Mouse (Mus musculus) left cerebral cortex, postnatal 14 days (tissue): Measurements from ENCODE around the gene Dlg3. TPM values are rescaled to one million over a fixed set of nuclear protein-coding genes. Genes with fewer than 3 reads are reported as not detected.

Source experiments
- DNase-seq, 2 experiments: peaks; one replicate each; pipeline ENCODE4 v3.0.0; 2021 to 2022; ENCODE audit warnings: low spot score in 2 of 2, mixed read lengths in 1 of 2
- intact Hi-C: fragments of 180-260 bp; cut with DNase I; formaldehyde crosslinking; loops from one replicate; pipeline ENCODE4 v1.15.1; 2025
- total RNA-seq, 2 experiments: library from RNA; stranded (reverse); gene quantifications; 2 replicates each; pipeline ENCODE4 v1.2.3; 2021

The Dlg3 gene
- total RNA-seq, 2 experiments from 2014 or later = 153 to 158 TPM

DNA sequence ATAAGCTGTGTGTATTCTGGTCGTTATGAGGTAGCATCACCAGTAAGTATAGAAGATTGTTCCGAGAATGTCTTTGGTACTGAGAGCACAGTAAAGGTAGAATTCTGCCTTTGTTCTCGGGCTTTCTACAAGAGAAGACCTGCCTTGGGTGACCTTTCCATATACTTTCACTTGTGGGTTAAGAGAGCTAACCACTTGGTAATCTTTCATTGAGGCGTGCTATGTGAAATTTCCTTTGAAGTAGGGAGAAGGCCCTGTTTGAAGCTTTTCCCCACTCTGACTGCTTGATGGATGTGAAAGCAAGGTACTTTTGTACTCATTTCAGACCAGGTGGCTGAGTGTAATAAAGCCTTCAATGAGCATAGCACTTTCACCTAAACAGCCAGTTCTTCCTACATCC is 21.8 kb downstream of the Dlg3 start:
- intact Hi-C loops = no loop called here
- no peak for DNase-seq

- no peak for DNase-seq
- intact Hi-C loops = no loop called here
Observed at GRCm38 (mm10) chrX:100796041-100796740, 28.7 kb downstream of the Dlg3 start.

DNA sequence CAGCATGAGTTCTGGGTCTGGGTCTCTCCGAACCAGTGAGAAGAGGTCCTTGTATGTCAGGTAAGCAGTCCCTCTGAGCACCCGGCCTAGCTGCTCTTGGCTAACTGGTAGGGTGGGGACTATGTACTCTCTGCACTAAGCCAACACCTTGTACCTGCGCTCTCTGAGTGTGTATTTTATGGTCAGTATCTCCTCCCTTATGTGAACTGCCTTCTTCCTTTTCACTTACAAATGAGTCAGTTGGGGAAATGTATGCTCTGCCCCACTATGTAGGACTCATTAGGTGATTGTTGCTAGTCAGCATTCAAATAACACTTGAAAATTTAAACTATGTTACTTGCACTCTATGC is 29.2 kb downstream of the Dlg3 start:
- intact Hi-C loops = no loop called here
- DNase-seq = no peak

- intact Hi-C loops = no loop called here
- no peak for DNase-seq
Observed at GRCm38 (mm10) chrX:100797370-100797769, 29.8 kb downstream of the Dlg3 start.

DNA sequence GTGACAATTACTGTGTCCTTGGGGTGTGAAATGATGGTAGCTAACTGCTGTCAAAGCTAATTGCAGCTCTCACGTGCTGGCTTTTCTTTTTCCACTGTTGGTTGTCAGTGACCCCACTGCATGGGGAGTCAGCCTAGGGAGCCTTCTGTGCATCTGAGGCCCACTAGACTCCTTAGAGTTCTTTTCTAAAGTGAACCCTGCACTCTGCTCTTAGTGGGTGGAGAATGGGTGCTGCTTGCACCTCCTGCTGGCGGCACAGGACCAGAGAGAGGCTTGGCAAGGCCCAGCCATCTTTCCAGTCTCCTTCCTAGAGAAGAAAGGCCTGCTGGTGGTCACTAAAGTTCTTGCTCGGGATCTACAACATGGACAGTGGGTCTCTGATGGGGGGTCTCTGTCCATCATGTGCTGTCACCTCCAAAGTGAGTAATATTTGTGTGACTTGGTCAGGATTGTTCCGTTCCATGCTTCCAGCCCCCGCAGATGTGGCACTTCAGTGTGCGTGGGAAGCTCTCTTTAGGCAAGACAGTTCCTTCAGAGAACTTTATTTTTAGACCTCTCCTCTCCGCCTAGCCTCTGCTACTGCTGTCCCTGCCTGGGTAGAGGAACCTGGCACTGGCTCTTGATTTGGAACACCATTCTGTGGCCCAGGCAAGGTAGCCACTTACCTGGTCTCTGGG is 30.5 kb downstream of the Dlg3 start:
- DNase-seq = peak; percentile 36 to 61
- intact Hi-C loops = no loop called here

- no peak for DNase-seq
- intact Hi-C loops = no loop called here
Observed at GRCm38 (mm10) chrX:100800643-100801042, 33.1 kb downstream of the Dlg3 start.

- intact Hi-C loops = no loop called here
- DNase-seq = no peak
Observed at GRCm38 (mm10) chrX:100802034-100802433, 34.5 kb downstream of the Dlg3 start.

GRCm38 (mm10) chrX:100811129-100811528 is 43.6 kb downstream of the Dlg3 start:
- intact Hi-C loops = no loop called here
- no peak for DNase-seq

DNA sequence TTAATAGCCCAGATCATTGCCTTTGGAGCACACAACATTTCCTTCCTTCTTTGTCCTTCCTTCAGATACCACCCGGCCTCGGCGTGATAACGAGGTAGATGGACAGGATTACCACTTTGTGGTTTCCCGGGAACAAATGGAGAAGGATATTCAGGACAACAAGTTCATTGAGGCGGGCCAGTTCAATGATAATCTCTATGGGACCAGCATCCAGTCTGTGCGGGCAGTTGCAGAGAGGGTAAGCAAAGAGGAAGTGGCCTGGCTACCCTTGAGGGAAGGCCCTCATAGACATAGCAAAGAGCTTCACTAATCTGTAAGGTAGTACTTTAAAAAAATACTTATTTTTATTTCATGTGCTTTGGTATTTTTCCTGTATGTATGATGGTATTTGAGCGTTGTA is 46.6 kb downstream of the Dlg3 start:
- no peak for DNase-seq
- intact Hi-C loops = no loop called here

DNA sequence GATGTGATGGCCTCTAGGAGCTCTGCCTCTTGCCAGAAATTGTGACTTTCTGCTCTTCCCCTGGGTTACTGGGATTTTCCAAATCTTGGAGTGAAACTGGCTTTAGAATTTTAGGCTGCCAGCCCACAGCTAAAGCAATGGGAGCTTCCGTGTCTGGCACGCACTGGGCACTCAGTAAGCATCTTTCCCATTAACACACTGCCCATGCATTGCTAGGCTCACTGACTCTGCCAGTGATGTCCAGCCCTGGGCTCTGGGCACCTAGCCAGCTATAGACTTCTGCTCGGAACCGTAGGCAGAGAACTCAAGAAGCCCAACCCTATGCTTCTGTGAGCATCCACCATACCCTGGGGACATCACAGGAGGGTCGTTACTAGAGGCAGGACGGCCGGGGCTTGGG is 48.2 kb downstream of the Dlg3 start:
- no peak for DNase-seq
- intact Hi-C loops = no loop called here

GRCm38 (mm10) chrX:100818681-100819080 is 51.2 kb downstream of the Dlg3 start:
- intact Hi-C loops = no loop called here
- no peak for DNase-seq

- no peak for DNase-seq
- intact Hi-C loops = no loop called here
Observed at GRCm38 (mm10) chrX:100821149-100821548, 53.6 kb downstream of the Dlg3 start.

DNA sequence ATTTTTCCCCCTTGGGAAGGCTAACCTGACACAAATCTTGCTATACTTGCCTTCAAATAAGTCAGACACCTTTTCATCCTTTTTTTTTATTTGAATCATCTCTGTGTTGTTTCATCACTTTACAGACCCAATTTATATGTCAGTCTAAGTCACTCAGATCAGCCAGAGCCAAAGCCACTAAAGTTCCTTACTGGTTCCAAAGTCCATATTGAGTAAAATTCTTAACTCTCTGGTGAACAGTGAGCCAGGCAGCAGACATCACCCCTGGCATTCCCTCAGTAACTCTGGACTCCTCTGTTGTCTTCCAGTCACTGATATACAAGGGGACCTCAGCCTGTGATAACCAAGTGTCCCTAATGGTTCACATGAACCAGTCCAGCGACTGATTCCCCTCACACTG is 58.0 kb downstream of the Dlg3 start:
- DNase-seq = no peak
- intact Hi-C loops = no loop called here

DNA sequence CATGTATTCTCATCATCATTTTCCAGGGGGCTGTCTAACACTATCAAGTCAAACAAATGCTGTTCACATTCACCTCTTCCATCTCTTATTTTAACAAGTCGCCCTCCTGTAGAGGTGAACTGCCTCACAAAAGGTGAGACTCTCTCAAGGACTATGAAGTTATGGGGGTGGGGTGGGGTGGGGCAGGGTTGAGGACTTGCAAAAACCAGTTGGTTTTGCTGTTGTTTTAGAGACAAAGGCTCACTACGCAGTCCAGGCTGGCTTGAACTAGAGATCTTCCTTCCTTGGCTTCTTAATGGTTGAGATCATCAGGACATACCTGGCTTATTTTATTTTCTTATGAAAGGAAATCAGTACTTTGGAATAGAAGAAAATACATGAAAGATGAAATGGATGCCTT is 65.3 kb downstream of the Dlg3 start:
- DNase-seq = no peak
- intact Hi-C loops = no loop called here

DNA sequence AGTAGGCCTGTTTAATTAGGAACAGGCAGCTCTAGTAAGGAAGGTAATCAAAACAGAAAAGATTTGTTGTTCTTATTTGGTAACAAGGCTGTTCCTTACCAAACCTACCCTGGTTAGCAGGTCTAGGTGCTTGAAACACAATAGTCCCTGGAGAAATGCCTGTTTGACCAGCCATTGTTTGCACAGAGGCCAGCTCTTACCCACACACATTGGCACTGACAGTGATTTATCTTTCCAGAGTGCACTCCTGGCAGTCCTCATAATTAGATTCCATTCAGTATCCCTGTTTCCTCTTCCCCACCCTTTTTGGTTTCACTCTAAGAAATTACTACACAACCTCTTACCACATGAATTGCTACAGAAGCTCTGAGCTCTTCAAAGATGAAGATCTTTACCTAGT is 71.7 kb downstream of the Dlg3 start:
- no peak for DNase-seq
- intact Hi-C loops = no loop called here

Other genes starting within 250 kb of the Dlg3 start
- under 1 TPM; 0.08 to 0.18 TPM for gene Dgat2l6, start 242.9 kb upstream of the Dlg3 start, total RNA-seq
- gene Awat1, start 195.5 kb upstream of the Dlg3 start, total RNA-seq = not detected
- gene P2ry4, start 172.9 kb upstream of the Dlg3 start, total RNA-seq = not detected
- under 1 TPM; 0.26 to 0.32 TPM for gene Arr3, start 162.2 kb upstream of the Dlg3 start, total RNA-seq
- 1 to 10 TPM in 1 of 2 experiments, under 1 TPM in 1; 0.97 to 1.1 TPM for gene Kif4, start 142.0 kb upstream of the Dlg3 start, total RNA-seq
- 10 to 100 TPM; 37.8 to 42.1 TPM for gene Pdzd11, start 141.2 kb upstream of the Dlg3 start, total RNA-seq
- 10 to 100 TPM in 1 of 2 experiments, 1 to 10 TPM in 1; 8.0 to 11.5 TPM for gene Gdpd2, start 37.8 kb upstream of the Dlg3 start, total RNA-seq